Mouse (Mus musculus): ENCODE data around the gene Mafg. TPM values are rescaled to one million over a fixed set of nuclear protein-coding genes. Genes with fewer than 3 reads are reported as not detected.

Mafg gene
- total and polyA plus RNA-seq, 3 experiments: 17.0 to 63.7 (median 29.3) TPM

GRCm38 (mm10) chr11:120672687-120673593 is 39.5 kb upstream of the Mafg start, which contains the start of gene Aspscr1:
Aspscr1 (plus strand) TSS chr11:120672973.
- H3K9me3 ChIP-seq (replicated peaks; ENCODE audit: low read length): no peaks in the 10 kb centered on the region
- peak within 1 kb of the TSS; percentile 61 to 85 (median 71) for H3K4me3 ChIP-seq (replicated peaks in 1 of 3; ENCODE audit: low read depth in 2 of 3, low read length in 2 of 3, poor library complexity in 1 of 3)
- peak within 1 kb of the TSS; percentile 70 for H3K4me2 ChIP-seq (ENCODE audit: insufficient read depth, low read depth, poor library complexity, severe bottlenecking)
- dilution Hi-C loops (cut with MboI; ENCODE audit: extremely low pct_ligation_motif_present, extremely low pct_unique_long_range_greater_than_20kb, low sequenced_read_pairs): no loop called here
- H3K4me1 ChIP-seq (ENCODE audit: control insufficient read depth in 1 of 2, insufficient read depth in 2 of 2): peaks cover 2 to 43% of the 10 kb centered on the region in 2 experiments; a peak in 2 of 4 replicates
- peaks cover 11 to 26% of the 10 kb centered on the region in 2 experiments for H3K36me3 ChIP-seq (replicated peaks in 1 of 2; ENCODE audit: control insufficient read depth in 1 of 2, insufficient read depth in 1 of 2, low read length in 1 of 2)
- in situ Hi-C loops (cut with MboI; ENCODE audit: low pct_ligation_motif_present, low pct_unique_long_range_greater_than_20kb, low sequenced_read_pairs): no loop called here
- DNase-seq (ENCODE audit: extremely low read depth): peak; percentile 97
- peak within 1 kb of the TSS; percentile 75 for H3K27ac ChIP-seq (ENCODE audit: insufficient read depth, low read depth)
- H3K79me2 ChIP-seq (replicated peaks; ENCODE audit: control insufficient read depth, extremely low read depth, insufficient read depth, poor library complexity, severe bottlenecking): peaks cover 4% of the 10 kb centered on the region; the same call in 1 of the 2 replicates
- peak within 1 kb of the TSS; percentile 89 for H3K9ac ChIP-seq (ENCODE audit: insufficient read depth, low read depth)
- H3K27me3 ChIP-seq (replicated peaks): no peaks in the 10 kb centered on the region
- TF ChIP-seq UBTF (IDR thresholded peaks at IDR 0.05; ENCODE audit: low read depth, low read length) (no peak; the same call in 1 of the 2 replicates), USF1 (IDR thresholded peaks at IDR 0.05; ENCODE audit: low read depth, low read length) (peak; percentile 98), TCF12 (IDR thresholded peaks at IDR 0.05; ENCODE audit: low read depth, low read length) (peak; percentile 89), ZNF384 (IDR thresholded peaks at IDR 0.05; ENCODE audit: low read depth, low read length) (no peak), ZKSCAN1 (IDR thresholded peaks at IDR 0.05; ENCODE audit: borderline replicate concordance, low read depth, low read length) (no peak; the same call in 1 of the 2 replicates), HCFC1 (IDR thresholded peaks at IDR 0.05; ENCODE audit: low read depth, low read length) (peak; percentile 81), MAFK (IDR thresholded peaks at IDR 0.05; ENCODE audit: insufficient replicate concordance, low read length) (no peak), PAX5 (IDR thresholded peaks at IDR 0.05; ENCODE audit: low read length) (no peak), NELFE (IDR thresholded peaks at IDR 0.05; ENCODE audit: low read depth, low read length) (peak; percentile 88), MYC (IDR thresholded peaks at IDR 0.05; ENCODE audit: low read depth, low read length) (peak; percentile 96), RCOR1 (conservative IDR thresholded peaks at IDR 0.05; ENCODE audit: low read depth, low read length) (0 out of 2 replicates have a peak, but pooled peaks have one; percentile 48), JUND (conservative IDR thresholded peaks at IDR 0.05; ENCODE audit: low read depth, low read length) (no peak), CTCF (conservative IDR thresholded peaks at IDR 0.05 in 1 of 2, IDR thresholded peaks at IDR 0.05 in 1 of 2; ENCODE audit: low read depth in 2 of 2, low read length in 2 of 2) (no peak), POLR2AphosphoS2 (IDR thresholded peaks at IDR 0.05; ENCODE audit: low read depth, low read length) (no peak; the same call in 1 of the 2 replicates), MEF2A (IDR thresholded peaks at IDR 0.05; ENCODE audit: borderline replicate concordance, low read depth, low read length) (no peak), ZMIZ1 (IDR thresholded peaks at IDR 0.05; ENCODE audit: low read depth, low read length) (peak; percentile 81), MAZ (IDR thresholded peaks at IDR 0.05; ENCODE audit: low read depth, low read length) (0 out of 2 replicates have a peak, but pooled peaks have one; percentile 8), ELF1 (IDR thresholded peaks at IDR 0.05; ENCODE audit: low read depth, low read length) (peak; percentile 95), CHD1 (IDR thresholded peaks at IDR 0.05; ENCODE audit: low read depth, low read length) (no peak), EP300 (IDR thresholded peaks at IDR 0.05; ENCODE audit: low read length) (no peak), MAX (IDR thresholded peaks at IDR 0.05; ENCODE audit: low read length) (peak; percentile 97), GABPA (IDR thresholded peaks at IDR 0.05; ENCODE audit: insufficient replicate concordance, low read depth, low read length) (no peak), IRF4 (IDR thresholded peaks at IDR 0.05; ENCODE audit: low read depth, low read length) (peak; percentile 57; the same call in 1 of the 2 replicates), USF2 (conservative IDR thresholded peaks at IDR 0.05; ENCODE audit: low read depth, low read length) (peak; percentile 84), POLR2A (IDR thresholded peaks at IDR 0.05; ENCODE audit: low read depth, low read length) (peak; percentile 87), E2F4 (IDR thresholded peaks at IDR 0.05; ENCODE audit: insufficient replicate concordance, low read depth, low read length) (0 out of 2 replicates have a peak, but pooled peaks have one; percentile 16), KAT2A (IDR thresholded peaks at IDR 0.05; ENCODE audit: insufficient replicate concordance, low read length) (peak; percentile 68; the same call in 1 of the 2 replicates), ETS1 (conservative IDR thresholded peaks at IDR 0.05; ENCODE audit: low read depth, low read length) (peak; percentile 18; the same call in 1 of the 2 replicates), SMC3 (IDR thresholded peaks at IDR 0.05; ENCODE audit: low read depth, low read length) (0 out of 2 replicates have a peak, but pooled peaks have one; percentile 12), NRF1 (IDR thresholded peaks at IDR 0.05; ENCODE audit: low read depth, low read length) (peak; percentile 61), RAD21 (IDR thresholded peaks at IDR 0.05; ENCODE audit: low read depth, low read length) (no peak), CHD2 (IDR thresholded peaks at IDR 0.05; ENCODE audit: low read length) (0 out of 2 replicates have a peak, but pooled peaks have one; percentile 1), TBP (conservative IDR thresholded peaks at IDR 0.05; ENCODE audit: low read depth, low read length) (0 out of 2 replicates have a peak, but pooled peaks have one; percentile 58), BHLHE40 (IDR thresholded peaks at IDR 0.05; ENCODE audit: low read depth, low read length) (peak; percentile 100), MXI1 (IDR thresholded peaks at IDR 0.05; ENCODE audit: low read depth, low read length) (peak; percentile 97), JUN (IDR thresholded peaks at IDR 0.05; ENCODE audit: insufficient read depth, low read depth, low read length) (no peak), SIN3A (IDR thresholded peaks at IDR 0.05; ENCODE audit: low read length) (peak; percentile 95)

All from CH12.LX (cell line).